Mouse (Mus musculus) MEL (cell line): Measurements from ENCODE around the gene Hpse. TPM values are rescaled to one million over a fixed set of nuclear protein-coding genes. Genes with fewer than 3 reads are reported as not detected.

Experiments
- DNase-seq: peaks from one replicate; pipeline ENCODE4 v3.0.0; 2011; ENCODE audit warnings: low read depth, low spot score
- H3K27ac ChIP-seq: 2 replicates; pipeline ENCODE4 v1.5.1; 2012; ENCODE audit warnings: low read depth, mild to moderate bottlenecking, control low read depth, low read length, moderate library complexity; ENCODE audit not compliant: control insufficient read depth
- H3K27me3 ChIP-seq, 2 experiments: fragments of 150-350 bp in 1 of 2; sonication (generic) in 1 of 2; 2 replicates each; pipeline ENCODE4 v1.6.1; 2012; ENCODE audit warnings: low read length in 2 of 2, mild to moderate bottlenecking in 2 of 2, improper control_type of control experiment in 1 of 2, moderate library complexity in 1 of 2; ENCODE audit not compliant: insufficient read depth in 2 of 2, control insufficient read depth in 1 of 2
- H3K36me3 ChIP-seq, 2 experiments: 2 replicates each; pipeline ENCODE4 v1.6.1; 2012 to 2014; ENCODE audit warnings: low read length in 2 of 2, improper control_type of control experiment in 1 of 2, inconsistent platforms in 1 of 2, mild to moderate bottlenecking in 1 of 2; ENCODE audit not compliant: insufficient read depth in 2 of 2, control insufficient read depth in 1 of 2
- H3K4me1 ChIP-seq, 2 experiments: fragments of 150-350 bp in 1 of 2; sonication (generic) in 1 of 2; 2 replicates each; pipeline ENCODE4 v1.6.1; 2012; ENCODE audit warnings: low read length in 2 of 2, improper control_type of control experiment in 1 of 2, mild to moderate bottlenecking in 1 of 2; ENCODE audit not compliant: insufficient read depth in 2 of 2, control insufficient read depth in 1 of 2
- H3K4me3 ChIP-seq, 2 experiments: fragments of 150-350 bp in 1 of 2; sonication (generic) in 1 of 2; 2 replicates each; pipeline ENCODE4 v1.5.1; 2012; ENCODE audit warnings: low read depth in 2 of 2, low read length in 2 of 2, mild to moderate bottlenecking in 2 of 2, moderate library complexity in 2 of 2, control low read depth in 1 of 2, improper control_type of control experiment in 1 of 2; ENCODE audit not compliant: control insufficient read depth in 1 of 2, insufficient read depth in 1 of 2
- H3K79me2 ChIP-seq: 2 replicates; pipeline ENCODE4 v1.6.1; 2012; ENCODE audit warnings: mild to moderate bottlenecking, low read length, moderate library complexity; ENCODE audit not compliant: control insufficient read depth, poor library complexity, insufficient read depth
- H3K9ac ChIP-seq: 2 replicates; pipeline ENCODE4 v1.6.1; 2012; ENCODE audit warnings: low read depth, mild to moderate bottlenecking, control low read depth, low read length, moderate library complexity; ENCODE audit not compliant: control insufficient read depth, poor library complexity, severe bottlenecking
- H3K9me3 ChIP-seq: fragments of 150-350 bp; sonication (generic); replicated peaks from 2 replicates; pipeline ENCODE4 v1.6.1; 2012; ENCODE audit warnings: mild to moderate bottlenecking, low read length, improper control_type of control experiment, moderate library complexity; ENCODE audit not compliant: insufficient read depth
- BHLHE40 ChIP-seq: IDR thresholded peaks from 2 replicates; pipeline ENCODE4 v1.6.1; 2012; ENCODE audit warnings: low read depth, mild to moderate bottlenecking, inconsistent platforms, low read length, improper control_type of control experiment, borderline replicate concordance
- CHD1 ChIP-seq: IDR thresholded peaks from 2 replicates; pipeline ENCODE4 v1.6.1; 2012; ENCODE audit warnings: low read depth, mild to moderate bottlenecking, inconsistent platforms, low read length, improper control_type of control experiment
- CHD2 ChIP-seq: IDR thresholded peaks from 2 replicates; pipeline ENCODE4 v1.6.1; 2011; ENCODE audit warnings: low read length, improper control_type of control experiment
- CTCF ChIP-seq, 3 experiments: IDR thresholded peaks in 2 of 3; conservative IDR thresholded peaks in 1 of 3; 2 replicates each; pipeline ENCODE4 v1.5.1; 2011 to 2012; ENCODE audit warnings: low read length in 3 of 3, low read depth in 2 of 3, mild to moderate bottlenecking in 2 of 3, improper control_type of control experiment in 1 of 3, inconsistent platforms in 1 of 3, mixed read lengths in 1 of 3, moderate library complexity in 1 of 3; ENCODE audit not compliant: control insufficient read depth in 1 of 3, insufficient read depth in 1 of 3, poor library complexity in 1 of 3, severe bottlenecking in 1 of 3
- E2F4 ChIP-seq: IDR thresholded peaks from 2 replicates; pipeline ENCODE4 v1.6.1; 2011; ENCODE audit warnings: low read depth, low read length, improper control_type of control experiment, borderline replicate concordance
- ELF1 ChIP-seq: IDR thresholded peaks from 2 replicates; pipeline ENCODE4 v1.6.1; 2014; ENCODE audit warnings: low read depth, mild to moderate bottlenecking, inconsistent platforms, low read length, improper control_type of control experiment, moderate library complexity
- EP300 ChIP-seq, 2 experiments: IDR thresholded peaks; 2 replicates each; pipeline ENCODE4 v1.6.1; 2011; ENCODE audit warnings: improper control_type of control experiment in 2 of 2, low read length in 2 of 2, low read depth in 1 of 2, mild to moderate bottlenecking in 1 of 2
- ETS1 ChIP-seq: IDR thresholded peaks from 2 replicates; pipeline ENCODE4 v1.6.1; 2012; ENCODE audit warnings: low read depth, mild to moderate bottlenecking, inconsistent platforms, low read length, improper control_type of control experiment, moderate library complexity
- GABPA ChIP-seq: IDR thresholded peaks from 2 replicates; pipeline ENCODE4 v1.6.1; 2012; ENCODE audit warnings: low read depth, mild to moderate bottlenecking, inconsistent platforms, low read length, improper control_type of control experiment, moderate library complexity
- GATA1 ChIP-seq: IDR thresholded peaks from 2 replicates; pipeline ENCODE4 v1.6.1; 2011; ENCODE audit warnings: low read depth, low read length, improper control_type of control experiment
- HCFC1 ChIP-seq: IDR thresholded peaks from 2 replicates; pipeline ENCODE4 v1.6.1; 2012; ENCODE audit warnings: low read depth, mild to moderate bottlenecking, inconsistent platforms, low read length, improper control_type of control experiment, moderate library complexity
- JUND ChIP-seq: IDR thresholded peaks from 2 replicates; pipeline ENCODE4 v1.6.1; 2011; ENCODE audit warnings: low read depth, mild to moderate bottlenecking, improper control_type of control experiment, low read length
- MAZ ChIP-seq: IDR thresholded peaks from 2 replicates; pipeline ENCODE4 v1.6.1; 2012; ENCODE audit warnings: low read depth, mild to moderate bottlenecking, inconsistent platforms, low read length, improper control_type of control experiment
- MEF2A ChIP-seq: IDR thresholded peaks from 2 replicates; pipeline ENCODE4 v1.6.1; 2014; ENCODE audit warnings: low read depth, mild to moderate bottlenecking, inconsistent platforms, low read length, improper control_type of control experiment; ENCODE audit not compliant: poor library complexity, insufficient replicate concordance, severe bottlenecking; ENCODE audit errors: extremely low read depth
- MXI1 ChIP-seq: IDR thresholded peaks from 2 replicates; pipeline ENCODE4 v1.6.1; 2011; ENCODE audit warnings: mild to moderate bottlenecking, low read depth, low read length, improper control_type of control experiment
- MYC ChIP-seq: IDR thresholded peaks from 2 replicates; pipeline ENCODE4 v1.6.1; 2011; ENCODE audit warnings: low read depth, mild to moderate bottlenecking, low read length, improper control_type of control experiment, moderate library complexity
- NELFE ChIP-seq: IDR thresholded peaks from 2 replicates; pipeline ENCODE4 v1.6.1; 2011; ENCODE audit warnings: low read depth, low read length, improper control_type of control experiment
- NRF1 ChIP-seq: IDR thresholded peaks from 2 replicates; pipeline ENCODE4 v1.6.1; 2014; ENCODE audit warnings: low read depth, mild to moderate bottlenecking, inconsistent platforms, low read length, improper control_type of control experiment, moderate library complexity; ENCODE audit not compliant: poor library complexity, insufficient read depth, severe bottlenecking
- POLR2AphosphoS2 ChIP-seq: IDR thresholded peaks from 2 replicates; pipeline ENCODE4 v1.6.1; 2011; ENCODE audit warnings: low read length, improper control_type of control experiment
- POLR2AphosphoS5 ChIP-seq: IDR thresholded peaks from 2 replicates; pipeline ENCODE4 v1.6.1; 2012; ENCODE audit warnings: low read depth, borderline replicate concordance, mild to moderate bottlenecking, inconsistent platforms, low read length, moderate library complexity, mixed read lengths
- RCOR1 ChIP-seq: IDR thresholded peaks from 2 replicates; pipeline ENCODE4 v1.6.1; 2012; ENCODE audit warnings: low read depth, mild to moderate bottlenecking, inconsistent platforms, low read length, improper control_type of control experiment
- TAL1 ChIP-seq: IDR thresholded peaks from 2 replicates; pipeline ENCODE4 v1.6.1; 2012; ENCODE audit warnings: mild to moderate bottlenecking, inconsistent platforms, low read length, moderate library complexity, mixed read lengths
- TBP ChIP-seq: IDR thresholded peaks from 2 replicates; pipeline ENCODE4 v1.8.0; 2011; ENCODE audit warnings: low read depth, low read length, improper control_type of control experiment
- TCF12 ChIP-seq: IDR thresholded peaks from 2 replicates; pipeline ENCODE4 v1.6.1; 2014; ENCODE audit warnings: low read depth, mild to moderate bottlenecking, inconsistent platforms, low read length, improper control_type of control experiment, moderate library complexity
- UBTF ChIP-seq: IDR thresholded peaks from 2 replicates; pipeline ENCODE4 v1.6.1; 2012; ENCODE audit warnings: low read depth, mild to moderate bottlenecking, inconsistent platforms, low read length, improper control_type of control experiment, moderate library complexity, borderline replicate concordance; ENCODE audit not compliant: insufficient read depth
- USF2 ChIP-seq, 2 experiments: IDR thresholded peaks; 2 replicates each; pipeline ENCODE4 v1.6.1; 2011 to 2012; ENCODE audit warnings: improper control_type of control experiment in 2 of 2, low read length in 2 of 2, borderline replicate concordance in 1 of 2, inconsistent platforms in 1 of 2, low read depth in 1 of 2, mild to moderate bottlenecking in 1 of 2; ENCODE audit not compliant: insufficient read depth in 1 of 2
- ZC3H11A ChIP-seq: IDR thresholded peaks from 2 replicates; pipeline ENCODE4 v1.6.1; 2012; ENCODE audit warnings: low read depth, mild to moderate bottlenecking, inconsistent platforms, low read length, improper control_type of control experiment
- ZNF384 ChIP-seq: IDR thresholded peaks from 2 replicates; pipeline ENCODE4 v1.6.1; 2012; ENCODE audit warnings: low read depth, mild to moderate bottlenecking, inconsistent platforms, low read length, improper control_type of control experiment
- polyA plus RNA-seq, 2 experiments: library from polyadenylated mRNA; stranded (reverse) in 1 of 2; unstranded in 1 of 2; fragments of >175 nt in 1 of 2; fragments of >200 nt in 1 of 2; gene quantifications; 2 replicates each; pipeline versions ENCODE4 v1.2.1 to v1.2.4; 2012; ENCODE audit warnings: low replicate concordance in 2 of 2, low read depth in 1 of 2; ENCODE audit not compliant: insufficient read length in 2 of 2, insufficient read depth in 1 of 2, missing spikeins in 1 of 2
- total RNA-seq: library from RNA; depleted of rRNA; stranded (reverse); fragments of 300-350 nt; gene quantifications from 2 replicates; pipeline ENCODE4 v1.2.3, GENCODE M21; 2012

Hpse gene
- total and polyA plus RNA-seq, 3 experiments: 0.03 TPM; not detected in 2

GRCm38 (mm10) chr5:100652327-100652726 lies 67.2 kb downstream of the Hpse start:
- H3K4me1 ChIP-seq: peaks cover 3 to 10% of the 10 kb centered on the region in 2 experiments; a peak in 3 of 4 replicates
- no peak overlapping the region for H3K4me3 ChIP-seq
- peaks cover 0 to 6% of the 10 kb centered on the region in 2 experiments; a peak in 3 of 4 replicates for H3K36me3 ChIP-seq

GRCm38 (mm10) chr5:100651486-100651885 lies 68.0 kb downstream of the Hpse start:
- DNase-seq: no peak
- Histone ChIP-seq H3K9me3 (no peaks in the 10 kb centered on the region), H3K9ac (no peak overlapping the region), H3K79me2 (no peaks in the 10 kb centered on the region), H3K4me3 (no peak overlapping the region), H3K27me3 (no peaks in the 10 kb centered on the region), H3K36me3 (peaks cover 0 to 6% of the 10 kb centered on the region in 2 experiments; a peak in 3 of 4 replicates), H3K27ac (no peak overlapping the region), H3K4me1 (peaks cover 3 to 10% of the 10 kb centered on the region in 2 experiments; a peak in 3 of 4 replicates)
- TF ChIP-seq GATA1: no peak
- no peak for TF ChIP-seq ETS1
- TF ChIP-seq MYC: no peak
- TF ChIP-seq E2F4: no peak
- TF ChIP-seq MXI1: no peak
- TF ChIP-seq EP300 (IDR thresholded peaks at IDR 0.05; ENCODE audit: low read depth in 1 of 2, low read length in 2 of 2): no peak
- no peak for TF ChIP-seq JUND
- TF ChIP-seq TCF12: no peak
- TF ChIP-seq CTCF (IDR thresholded peaks at IDR 0.05 in 2 of 3, conservative IDR thresholded peaks at IDR 0.05 in 1 of 3; ENCODE audit: control insufficient read depth in 1 of 3, insufficient read depth in 1 of 3, low read depth in 2 of 3, low read length in 3 of 3, poor library complexity in 1 of 3, severe bottlenecking in 1 of 3): no peak
- TF ChIP-seq ZNF384: no peak
- TF ChIP-seq TAL1: no peak
- TF ChIP-seq RCOR1: no peak
- TF ChIP-seq ZC3H11A: no peak
- TF ChIP-seq MAZ: no peak
- no peak for TF ChIP-seq GABPA
- no peak for TF ChIP-seq MEF2A

More at GRCm38 (mm10) chr5:100652327-100652726, 67.2 kb downstream of the Hpse start:
- no peaks in the 10 kb centered on the region for H3K27me3 ChIP-seq
- TF ChIP-seq ELF1 (no peak), NELFE (no peak), POLR2AphosphoS5 (no peak), CHD2 (no peak), BHLHE40 (no peak), UBTF (no peak), USF2 (IDR thresholded peaks at IDR 0.05; ENCODE audit: borderline replicate concordance in 1 of 2, insufficient read depth in 1 of 2, low read depth in 1 of 2, low read length in 2 of 2) (no peak), POLR2AphosphoS2 (no peak), EP300 (IDR thresholded peaks at IDR 0.05; ENCODE audit: low read depth in 1 of 2, low read length in 2 of 2) (no peak), HCFC1 (no peak), ZNF384 (no peak), NRF1 (no peak), TBP (no peak), CHD1 (no peak), TCF12 (no peak)
- H3K9me3 ChIP-seq: no peaks in the 10 kb centered on the region
- no peaks in the 10 kb centered on the region for H3K79me2 ChIP-seq
- H3K9ac ChIP-seq: no peak overlapping the region
- no peak for DNase-seq
- H3K27ac ChIP-seq: no peak overlapping the region
